Mouse (Mus musculus): Measurements from ENCODE around the gene Ptchd4.

The Ptchd4 gene

DNA sequence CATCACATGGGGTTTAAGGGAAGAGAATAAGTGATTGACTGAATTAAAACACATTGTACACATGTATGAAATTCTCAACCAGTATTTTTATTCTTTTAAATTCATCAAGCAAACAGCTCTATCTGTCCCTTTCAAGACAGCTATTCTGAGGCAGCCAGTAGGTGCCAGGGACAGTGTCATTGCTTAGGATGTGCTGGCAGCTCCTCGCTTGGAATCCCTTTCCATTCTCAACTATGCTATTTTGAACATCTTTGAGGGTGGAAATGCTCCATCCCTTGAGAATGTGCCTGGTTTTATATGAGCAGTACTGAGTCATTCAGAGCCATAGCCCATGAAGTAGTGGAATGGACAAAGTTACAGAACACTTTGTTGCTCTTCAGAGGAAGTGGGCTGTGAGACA lies 112.2 kb downstream of the Ptchd4 start:
- no peak for DNase-seq (ENCODE audit: low spot score)

- no peak for DNase-seq (ENCODE audit: low spot score)
These were observed 114.6 kb downstream of the Ptchd4 start for GRCm38 (mm10) chr17:42430380-42430779.

DNA sequence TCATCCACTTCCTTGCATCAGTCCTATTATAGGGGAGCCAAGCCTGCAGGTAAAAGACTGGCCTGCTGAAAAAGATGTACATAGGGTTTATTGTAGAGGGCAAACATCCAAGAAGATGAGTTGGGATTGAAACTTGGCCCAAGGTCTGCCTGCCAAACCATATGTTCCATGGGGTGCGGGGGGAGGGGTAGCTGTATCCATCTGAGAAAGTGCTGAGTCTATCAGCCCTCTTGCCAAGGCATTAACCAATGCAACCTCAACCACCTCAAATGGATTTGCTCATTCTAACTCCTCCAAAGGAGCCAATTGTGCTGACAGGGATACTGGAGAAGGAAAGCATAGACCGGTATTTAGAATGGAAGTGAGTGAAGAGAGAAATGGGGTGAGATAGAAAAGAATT lies 136.5 kb downstream of the Ptchd4 start:
- no peak for DNase-seq (ENCODE audit: low spot score)

- no peak for DNase-seq (ENCODE audit: low spot score)
These were observed 140.7 kb downstream of the Ptchd4 start for GRCm38 (mm10) chr17:42456441-42456840.

DNA sequence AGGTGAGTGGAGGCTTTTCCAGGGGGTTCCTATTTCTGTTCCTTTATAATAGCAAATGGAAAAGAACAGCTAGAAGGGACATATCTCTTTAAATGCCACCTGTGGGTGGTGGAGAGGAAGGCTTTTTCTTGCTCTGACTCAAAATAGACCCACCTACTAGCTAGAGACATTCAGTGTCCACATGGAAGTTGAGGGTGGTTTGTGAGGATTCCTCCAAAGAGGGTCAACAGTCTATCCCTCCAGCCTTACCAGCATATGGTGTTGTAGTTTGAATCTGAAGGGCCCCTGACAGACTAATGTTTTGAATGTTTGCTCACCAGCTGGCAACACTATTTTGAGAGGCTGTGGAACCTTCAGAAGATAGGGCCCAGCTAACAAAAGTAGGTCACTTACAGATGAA lies 147.0 kb downstream of the Ptchd4 start:
- DNase-seq (ENCODE audit: low spot score), result no peak

DNA sequence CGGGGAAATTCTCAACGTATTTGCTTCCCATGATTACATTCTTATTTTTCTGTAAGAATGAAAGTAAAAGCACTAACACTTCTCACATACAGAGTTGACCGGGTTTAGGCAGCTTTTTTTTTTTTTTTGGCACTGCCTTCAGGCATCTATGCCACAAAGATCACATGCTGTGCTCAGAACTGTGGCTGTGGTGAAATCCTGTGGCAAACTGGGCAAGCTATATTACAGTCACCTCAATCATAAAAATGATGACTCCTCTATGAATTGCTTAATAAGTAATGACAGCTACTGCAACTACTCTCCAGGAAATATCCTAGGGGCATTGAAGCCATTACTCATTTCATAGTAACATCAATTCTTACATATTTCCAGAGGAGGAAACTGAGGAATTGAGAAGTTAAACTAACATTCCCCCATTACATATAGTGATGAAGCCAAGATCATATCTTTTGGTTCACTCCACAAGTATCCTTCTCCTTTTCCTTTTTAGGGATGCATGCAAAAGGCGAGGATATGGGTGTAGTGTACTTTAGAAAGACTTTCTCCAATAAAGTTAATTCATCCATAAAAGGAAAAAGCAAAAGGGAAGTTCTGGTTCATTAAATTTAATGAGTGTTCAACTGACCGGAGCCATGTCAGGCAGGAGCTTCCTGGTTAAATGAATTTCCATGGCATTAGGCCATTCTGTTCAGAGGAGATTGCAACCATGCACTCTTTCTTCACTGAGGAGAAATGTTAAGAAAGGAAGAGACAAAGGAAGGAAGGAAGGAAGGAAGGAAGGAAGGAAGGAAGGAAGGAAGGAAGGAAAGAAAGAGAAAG lies 164.6 kb downstream of the Ptchd4 start:
- no peak for DNase-seq (ENCODE audit: low spot score)

DNA sequence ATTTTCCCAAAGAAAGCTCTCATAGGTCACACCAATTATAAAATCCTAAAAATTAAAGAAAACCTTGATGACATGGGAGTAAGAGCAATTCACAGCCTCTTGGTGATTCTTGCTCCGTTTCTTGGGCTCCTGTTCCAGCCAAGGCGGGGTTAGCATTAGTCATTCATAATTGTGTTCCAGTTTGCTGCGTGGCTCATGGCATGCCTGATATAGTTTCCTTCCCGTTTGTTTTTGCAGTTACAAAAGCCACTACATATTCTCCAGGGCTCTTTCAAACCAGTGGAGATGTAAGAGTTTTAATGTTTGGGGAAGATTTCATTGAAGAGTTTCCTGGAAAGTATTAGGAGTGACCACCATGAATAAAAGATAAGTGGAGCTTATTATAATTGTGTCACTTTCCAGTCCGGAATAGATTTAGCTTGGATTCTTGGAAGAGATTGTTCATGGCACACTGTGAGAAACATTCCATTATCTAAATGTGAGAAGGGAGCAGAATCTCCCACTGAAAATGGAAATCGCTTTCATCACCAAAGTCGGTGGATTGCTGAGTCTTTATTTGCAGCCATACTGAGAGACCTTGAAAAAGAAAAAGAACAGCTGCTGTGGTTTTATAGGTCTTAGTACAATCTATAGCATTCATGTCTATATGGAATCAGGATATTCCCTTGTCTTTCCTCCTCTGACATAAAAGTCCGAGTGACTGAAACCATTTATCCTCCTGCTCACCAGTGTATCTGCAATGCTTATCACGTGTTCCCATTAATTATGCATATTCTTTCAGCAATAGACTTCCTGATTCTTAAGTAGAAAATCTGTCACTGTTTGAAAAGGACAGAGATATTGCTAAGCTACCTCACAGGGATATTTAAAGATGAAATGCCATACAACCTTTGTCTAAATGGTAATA lies 193.9 kb downstream of the Ptchd4 start:
- DNase-seq (ENCODE audit: low spot score), result no peak

DNA sequence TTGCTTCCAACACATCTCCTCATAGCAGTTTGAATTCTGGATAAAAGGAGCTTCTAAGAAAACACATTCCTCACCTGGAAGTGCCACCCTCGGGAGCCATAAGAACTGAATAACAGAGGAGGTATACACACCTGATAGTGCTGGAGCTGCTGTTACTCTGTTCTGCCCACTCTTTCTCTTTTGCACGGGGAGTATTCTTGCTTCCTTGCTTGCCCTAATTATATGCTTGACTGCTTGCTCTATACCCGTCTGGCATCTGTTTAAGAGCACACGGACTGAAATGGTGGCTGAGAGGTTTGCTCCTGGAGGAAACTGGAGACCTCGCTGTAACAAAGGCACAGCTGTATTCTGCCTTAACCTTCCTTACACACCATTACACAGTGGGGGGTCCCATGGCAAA lies 214.4 kb downstream of the Ptchd4 start:
- DNase-seq (ENCODE audit: low spot score), result no peak

DNA sequence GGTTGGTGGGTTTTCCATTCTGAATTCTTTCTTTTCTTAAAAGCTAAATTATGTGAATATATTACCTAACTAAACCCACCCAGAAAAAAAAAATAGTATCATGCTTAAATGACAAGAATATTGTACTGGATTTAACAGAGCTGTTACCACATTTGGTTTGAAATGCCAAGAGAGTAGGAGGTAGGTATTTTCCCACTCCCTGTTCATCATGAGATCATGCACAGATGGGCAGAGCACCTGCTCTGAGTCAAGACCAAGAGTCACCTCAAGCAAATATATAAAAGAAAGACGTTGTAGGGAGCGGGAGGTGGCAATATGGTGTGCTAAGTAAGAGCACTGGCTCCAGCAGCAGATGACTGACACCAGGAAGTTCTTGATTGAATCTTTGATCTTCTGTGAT lies 233.8 kb downstream of the Ptchd4 start:
- DNase-seq (ENCODE audit: low spot score), result no peak
